Mouse (Mus musculus): ENCODE measurements around the gene Elovl2.

DNA sequence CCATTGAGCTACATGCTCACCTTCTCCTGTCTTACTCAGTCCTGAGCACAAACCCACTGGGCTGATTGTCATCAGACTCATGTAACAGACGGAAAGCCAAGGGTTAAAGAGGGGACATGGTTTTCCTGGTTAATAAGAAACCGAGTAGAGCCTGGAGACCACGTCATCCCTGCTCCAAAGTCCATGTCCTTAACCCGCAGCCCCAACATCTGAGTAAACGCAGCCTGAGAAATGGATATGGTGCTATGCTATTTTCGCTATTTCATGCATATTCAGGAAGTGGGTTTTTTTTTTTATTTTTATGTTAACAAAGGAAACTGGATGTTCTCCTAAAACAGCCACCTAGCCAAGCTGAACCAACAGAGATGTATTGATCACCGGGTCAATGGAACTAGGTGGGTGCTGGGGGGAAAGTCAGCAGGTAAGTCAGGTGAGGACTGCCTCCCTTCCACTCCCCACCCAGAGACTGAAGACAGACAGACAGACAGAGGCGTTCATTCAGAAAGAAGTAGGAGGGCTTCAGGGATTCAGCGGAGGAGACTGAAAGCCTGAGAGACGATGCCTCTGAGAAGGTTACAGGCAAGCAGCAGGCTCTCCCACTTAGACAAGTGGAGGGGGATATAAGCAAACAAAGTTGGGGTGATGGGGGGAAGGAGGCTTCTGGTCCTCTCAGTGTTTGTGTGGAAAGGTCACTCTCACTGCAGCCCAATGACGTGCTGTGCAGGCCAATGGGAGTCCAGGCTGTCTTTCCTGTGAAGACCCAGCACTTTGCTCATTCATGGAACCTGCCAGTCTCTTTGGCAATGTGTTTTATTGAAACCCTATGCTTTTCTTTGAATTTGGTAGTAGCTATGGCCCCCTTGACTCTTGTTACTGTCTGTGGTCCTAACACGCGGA, 15.9 kb upstream of the Elovl2 start:
- TF ChIP-seq CTCF (IDR thresholded peaks at IDR 0.05) (no peak), EP300 (IDR thresholded peaks at IDR 0.05) (no peak)
